Mouse (Mus musculus) heart, embryonic 11.5 days (tissue): ENCODE results near the gene Garem2. TPM values are rescaled to one million over a fixed set of nuclear protein-coding genes. Genes with fewer than 3 reads are reported as not detected.

Experiments
- ATAC-seq: fragments of 200-750 bp; cut with Nextera tagmentation; replicated peaks from 2 replicates; pipeline ENCODE4 v1.8.0; 2017; ENCODE audit warnings: moderate library complexity; ENCODE audit not compliant: insufficient number of reproducible peaks, low FRiP score, low TSS enrichment
- H3K27ac ChIP-seq: fragments of 300-500 bp; sonication (generic); 2 replicates; pipeline ENCODE4 v1.5.1; 2014; ENCODE audit warnings: mild to moderate bottlenecking, low read depth, low read length
- H3K27me3 ChIP-seq: fragments of 300-500 bp; sonication (generic); 2 replicates; pipeline ENCODE4 v1.6.1; 2014; ENCODE audit warnings: mild to moderate bottlenecking, low read length, mixed read lengths; ENCODE audit not compliant: control insufficient read depth, insufficient read depth
- H3K36me3 ChIP-seq: fragments of 300-500 bp; sonication (generic); 2 replicates; pipeline ENCODE4 v1.6.1; 2014; ENCODE audit warnings: mild to moderate bottlenecking, low read length, moderate library complexity, mixed read lengths; ENCODE audit not compliant: control insufficient read depth, insufficient read depth
- H3K4me1 ChIP-seq: fragments of 300-500 bp; sonication (generic); 2 replicates; pipeline ENCODE4 v1.6.1; 2014; ENCODE audit warnings: low read length; ENCODE audit not compliant: control insufficient read depth, insufficient read depth
- H3K4me2 ChIP-seq: fragments of 300-500 bp; sonication (generic); 2 replicates; pipeline ENCODE4 v1.6.1; 2014; ENCODE audit warnings: mild to moderate bottlenecking, moderate library complexity
- H3K4me3 ChIP-seq: fragments of 300-500 bp; sonication (generic); 2 replicates; pipeline ENCODE4 v1.5.1; 2014; ENCODE audit warnings: low read depth, low read length
- H3K9ac ChIP-seq: fragments of 300-500 bp; sonication (generic); 2 replicates; pipeline ENCODE4 v1.6.1; 2014; ENCODE audit warnings: mild to moderate bottlenecking, low read depth, low read length, moderate library complexity
- H3K9me3 ChIP-seq: fragments of 300-500 bp; sonication (generic); replicated peaks from 2 replicates; pipeline ENCODE4 v1.6.1; 2016; ENCODE audit warnings: low read length; ENCODE audit not compliant: control insufficient read depth
- WGBS: fragments of 180-500 bp; shearing (Covaris S2); extraction: QIAGEN DNeasy Blood & Tissue Kit; methylation state at CpG from one replicate; pipeline ENCODE4 v1.1.7; 2014; ENCODE audit not compliant: insufficient replicate concordance; 5-methylcytosine and 5-hydroxymethylcytosine counted together
- polyA plus RNA-seq: library from polyadenylated mRNA; unstranded; fragments of >200 nt; fragmentation: Nextera tagmentation; extraction: Ambion mirVana; gene quantifications from 2 replicates; pipeline ENCODE4 v1.2.1, GENCODE M21; 2014

Garem2 gene
- polyA plus RNA-seq, 1 experiment from 2014 or later = 0.21 TPM

DNA sequence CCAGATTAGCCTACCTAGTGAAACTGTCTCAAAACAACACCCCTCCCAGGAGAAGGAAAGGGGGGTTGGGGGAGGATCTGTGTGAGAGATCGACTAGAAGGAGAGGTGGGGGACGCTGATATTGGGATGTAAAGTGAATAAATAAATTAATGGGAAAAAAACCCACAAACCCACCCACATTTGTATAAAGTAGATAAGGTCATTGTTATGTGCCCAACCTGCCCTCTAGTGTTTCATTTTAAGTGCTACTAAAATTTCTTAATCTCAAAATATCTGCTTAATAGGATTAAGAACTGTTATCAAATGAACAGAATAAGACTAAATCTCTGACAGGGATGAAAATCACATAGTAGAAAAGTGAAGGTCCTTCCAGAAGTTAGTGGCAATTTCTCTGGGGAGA is 10.6 kb upstream of the Garem2 start:
- WGBS = 36% methylated on average over 2 of the region's 2 CpGs
- Histone ChIP-seq H3K4me1 (no peaks in the 10 kb centered on the region), H3K9me3 (no peaks in the 10 kb centered on the region), H3K9ac (no peak overlapping the region), H3K36me3 (no peaks in the 10 kb centered on the region), H3K27me3 (no peaks in the 10 kb centered on the region), H3K4me3 (no peak overlapping the region), H3K27ac (no peak overlapping the region), H3K4me2 (no peak overlapping the region)
- ATAC-seq = no peak

DNA sequence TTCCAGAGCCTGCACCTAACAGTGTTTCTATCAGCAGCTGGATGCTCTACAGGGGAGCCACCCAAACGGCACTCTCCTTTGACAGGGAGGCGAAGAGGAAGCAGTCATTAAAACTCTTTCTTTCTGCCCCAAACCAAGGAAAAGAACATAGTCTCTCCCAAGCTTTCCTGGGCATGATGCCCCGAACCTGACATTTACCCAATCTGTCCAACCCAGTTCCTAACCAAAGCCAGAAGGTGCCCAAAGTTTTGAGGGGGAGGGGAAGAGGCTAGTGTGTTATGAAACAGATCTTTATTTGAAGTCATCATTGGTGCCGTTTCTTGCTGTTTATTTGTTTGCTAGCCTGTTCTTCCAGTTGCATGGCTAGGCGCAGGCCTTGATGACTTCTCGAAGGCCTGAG is 9.2 kb upstream of the Garem2 start:
- 61% methylated on average over 6 of the region's 6 CpGs for WGBS
- H3K9ac ChIP-seq = no peak overlapping the region
- H3K36me3 ChIP-seq = no peaks in the 10 kb centered on the region
- H3K4me2 ChIP-seq = no peak overlapping the region
- H3K4me3 ChIP-seq = no peak overlapping the region
- no peak for ATAC-seq
- H3K27me3 ChIP-seq = no peaks in the 10 kb centered on the region
- H3K4me1 ChIP-seq = no peaks in the 10 kb centered on the region
- H3K27ac ChIP-seq = no peak overlapping the region
- H3K9me3 ChIP-seq = no peaks in the 10 kb centered on the region

DNA sequence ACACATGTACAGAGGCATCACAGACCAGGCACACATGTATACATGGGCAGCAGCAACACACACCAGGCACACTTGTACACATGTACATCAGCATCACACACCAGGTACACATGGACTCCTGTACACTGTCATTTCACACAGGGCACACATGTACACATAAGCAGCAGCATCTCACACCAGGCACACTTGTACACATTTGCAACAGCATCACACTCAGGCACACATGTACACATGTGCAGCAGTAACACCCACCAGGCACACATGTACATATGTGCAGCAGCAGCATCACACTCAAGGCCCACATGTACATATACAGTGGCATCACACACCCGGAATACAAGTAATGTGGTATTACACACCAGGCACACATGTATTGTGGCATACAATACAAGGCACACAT is 6.7 kb upstream of the Garem2 start:
- no peak for ATAC-seq
- no peak overlapping the region for H3K4me3 ChIP-seq
- 74% methylated on average over 1 of the region's 1 CpGs for WGBS

GRCm38 (mm10) chr5:30103340-30103739 is 1.6 kb upstream of the Garem2 start:
- Histone ChIP-seq H3K9ac (no peak overlapping the region), H3K4me1 (peaks cover 10% of the 10 kb centered on the region; the same call in 1 of the 2 replicates), H3K4me3 (no peak overlapping the region), H3K9me3 (no peaks in the 10 kb centered on the region), H3K27ac (no peak overlapping the region), H3K27me3 (peaks cover 51% of the 10 kb centered on the region), H3K36me3 (no peaks in the 10 kb centered on the region), H3K4me2 (no peak overlapping the region)
- WGBS = 78% methylated on average over 3 of the region's 3 CpGs
- no peak for ATAC-seq

More for the DNA sequence above, 6.7 kb upstream of the Garem2 start:
- Histone ChIP-seq H3K4me1 (no peaks in the 10 kb centered on the region), H3K27ac (no peak overlapping the region), H3K36me3 (no peaks in the 10 kb centered on the region), H3K27me3 (peaks cover 2% of the 10 kb centered on the region), H3K4me2 (no peak overlapping the region), H3K9me3 (no peaks in the 10 kb centered on the region), H3K9ac (no peak overlapping the region)

- no peak for ATAC-seq
- WGBS = 1% methylated on average over 12 of the region's 12 CpGs
Observed at GRCm38 (mm10) chr5:30104339-30104738, 622 bp upstream of the Garem2 start.

GRCm38 (mm10) chr5:30105668-30106300 is 823 bp downstream of the Garem2 start, which contains the start of gene 3110082J24Rik:
3110082J24Rik (minus strand) TSS chr5:30106086.
- no peaks in the 10 kb centered on the region for H3K9me3 ChIP-seq
- no peak for ATAC-seq
- H3K4me3 ChIP-seq = peak within 1 kb of the TSS; percentile 54
- peaks cover 74% of the 10 kb centered on the region for H3K27me3 ChIP-seq
- H3K27ac ChIP-seq = no peak within 1 kb of the TSS
- no peaks in the 10 kb centered on the region for H3K36me3 ChIP-seq
- WGBS = 3% methylated on average over 29 of the region's 29 CpGs
- peak within 1 kb of the TSS; percentile 85 for H3K4me2 ChIP-seq
- H3K4me1 ChIP-seq = peaks cover 17% of the 10 kb centered on the region
- peak within 1 kb of the TSS; percentile 4; the same call in 1 of the 2 replicates for H3K9ac ChIP-seq

More at GRCm38 (mm10) chr5:30104339-30104738, 622 bp upstream of the Garem2 start:
- H3K9ac ChIP-seq = no peak overlapping the region
- peaks cover 10% of the 10 kb centered on the region; the same call in 1 of the 2 replicates for H3K4me1 ChIP-seq
- no peak overlapping the region for H3K4me3 ChIP-seq
- H3K4me2 ChIP-seq = peak overlapping the region; percentile 85
- H3K36me3 ChIP-seq = no peaks in the 10 kb centered on the region
- peaks cover 60% of the 10 kb centered on the region for H3K27me3 ChIP-seq
- H3K27ac ChIP-seq = no peak overlapping the region
- H3K9me3 ChIP-seq = no peaks in the 10 kb centered on the region

GRCm38 (mm10) chr5:30106756-30107155 is 1.8 kb downstream of the Garem2 start:
- peaks cover 79% of the 10 kb centered on the region for H3K27me3 ChIP-seq
- no peaks in the 10 kb centered on the region for H3K36me3 ChIP-seq
- no peak overlapping the region for H3K4me2 ChIP-seq
- WGBS = 20% methylated on average over 2 of the region's 2 CpGs
- H3K9me3 ChIP-seq = no peaks in the 10 kb centered on the region
- H3K27ac ChIP-seq = no peak overlapping the region
- H3K4me1 ChIP-seq = peaks cover 17% of the 10 kb centered on the region
- H3K9ac ChIP-seq = no peak overlapping the region
- no peak for ATAC-seq
- no peak overlapping the region for H3K4me3 ChIP-seq

- H3K9me3 ChIP-seq = no peaks in the 10 kb centered on the region
- no peaks in the 10 kb centered on the region for H3K36me3 ChIP-seq
- H3K4me2 ChIP-seq = no peak overlapping the region
- H3K4me3 ChIP-seq = no peak overlapping the region
- H3K9ac ChIP-seq = no peak overlapping the region
- WGBS = 7% methylated on average over 7 of the region's 7 CpGs
- H3K27ac ChIP-seq = no peak overlapping the region
- ATAC-seq = no peak
- H3K4me1 ChIP-seq = peaks cover 17% of the 10 kb centered on the region
- H3K27me3 ChIP-seq = peaks cover 82% of the 10 kb centered on the region
Observed at GRCm38 (mm10) chr5:30107186-30107585, 2.2 kb downstream of the Garem2 start.

GRCm38 (mm10) chr5:30107611-30108041 is 2.7 kb downstream of the Garem2 start:
- Histone ChIP-seq H3K4me3 (no peak overlapping the region), H3K4me2 (no peak overlapping the region), H3K27ac (no peak overlapping the region), H3K36me3 (no peaks in the 10 kb centered on the region), H3K27me3 (peaks cover 86% of the 10 kb centered on the region), H3K9me3 (no peaks in the 10 kb centered on the region), H3K4me1 (peaks cover 17% of the 10 kb centered on the region), H3K9ac (no peak overlapping the region)
- WGBS = 8% methylated on average over 5 of the region's 5 CpGs
- no peak for ATAC-seq
